In the genomic region with DNA sequence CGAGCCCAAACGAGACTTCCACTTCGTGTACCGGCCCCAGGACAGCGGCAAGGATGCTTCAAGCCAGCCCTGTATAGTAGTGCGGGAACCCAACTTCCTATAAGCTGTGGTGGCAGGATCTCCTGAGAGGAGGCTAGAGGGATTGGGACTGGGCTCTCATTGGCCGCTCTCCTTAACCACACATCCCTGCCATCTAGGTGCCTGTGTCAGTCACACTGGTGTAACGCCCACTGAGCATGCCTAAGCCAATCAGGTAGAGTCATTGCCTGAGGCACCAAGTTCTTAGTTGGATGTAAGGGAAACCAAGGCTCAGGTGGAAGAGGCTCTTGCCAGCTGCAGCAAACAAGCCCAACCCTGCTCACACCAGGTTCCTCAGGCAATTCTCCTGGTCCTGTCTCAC, we compare ENCODE assay signal across 10 mouse cellular contexts. TPM values are rescaled to one million over a fixed set of nuclear protein-coding genes. Genes with fewer than 3 reads are reported as not detected.
DNase-seq lines count a peak whose midpoint lies in the region; ATAC-seq and TF ChIP-seq lines count a peak whose summit lies in the region.
"Had no signal": no experiment of that assay in that cellular context is flagged by ENCODE, and none has a peak within 500 bp of the region (broad histone marks: within the 10 kb centered on the region; RNA-seq: fewer than 3 reads in every experiment).

No protein-coding gene starts in this region.

- no peaks in the 10 kb centered on the region for H3K4me1 ChIP-seq in kidney, embryonic 15.5 days
- no peaks in the 10 kb centered on the region; the same call in 1 of the 2 replicates for H3K4me1 ChIP-seq in testis, adult 2 months (ENCODE audit: control insufficient read depth, insufficient read depth, low read length)

- WGBS in kidney, embryonic 15.5 days, result 31% methylated on average over 8 of the region's 8 CpGs

- H3K27ac ChIP-seq in kidney, embryonic 15.5 days, result no peak overlapping the region
- H3K27ac ChIP-seq in testis, adult 2 months (ENCODE audit: control insufficient read depth, insufficient read depth, low read depth, low read length), result no peak overlapping the region

- no peaks in the 10 kb centered on the region for H3K27me3 ChIP-seq in kidney, embryonic 15.5 days
- H3K27me3 ChIP-seq in testis, adult 2 months (ENCODE audit: control insufficient read depth, insufficient read depth, low read length), result no peaks in the 10 kb centered on the region

- no peaks in the 10 kb centered on the region for H3K9me3 ChIP-seq in kidney, embryonic 15.5 days (replicated peaks)

- TF ChIP-seq CTCF in testis, adult 2 months (IDR thresholded peaks at IDR 0.05; ENCODE audit: control insufficient read depth, insufficient read depth, insufficient replicate concordance, low read depth, low read length), result no peak

- 0 out of 2 replicates have a peak, but pooled peaks have one; percentile 27 for ATAC-seq in kidney, embryonic 15.5 days (replicated peaks; ENCODE audit: low FRiP score)

- H3K9ac ChIP-seq in kidney, embryonic 15.5 days, result no peak overlapping the region

- H3K4me2 ChIP-seq in kidney, embryonic 15.5 days, result no peak overlapping the region

- H3K4me3 ChIP-seq in kidney, embryonic 15.5 days (replicated peaks), result no peak overlapping the region
- H3K4me3 ChIP-seq in testis, adult 2 months (ENCODE audit: control insufficient read depth, low read depth, low read length), result peak overlapping the region; percentile 12; the same call in 1 of the 2 replicates

- TF ChIP-seq POLR2A in testis, adult 2 months (IDR thresholded peaks at IDR 0.05; ENCODE audit: control insufficient read depth, low read depth, low read length), result no peak

- H3K36me3 ChIP-seq in kidney, embryonic 15.5 days, result peaks cover 50% of the 10 kb centered on the region
- no peaks in the 10 kb centered on the region for H3K36me3 ChIP-seq in testis, adult 2 months (ENCODE audit: control insufficient read depth, insufficient read depth, low read length)

- peak; percentile 34 for DNase-seq in cerebellum, postnatal 10 days
- DNase-seq in cerebellum, adult 11 months, result no peak
- no peak for DNase-seq in kidney, postnatal 10 days
- no peak for DNase-seq in testis, postnatal 10 days (ENCODE audit: low spot score)
- DNase-seq in adrenal gland, adult 18-20 months (ENCODE audit: low spot score in 2 of 2), result no peak
- DNase-seq in thymus, postnatal 4 days, result no peak
- DNase-seq: adrenal gland, adult 8-10 months; lung, postnatal 10 days had no signal

RNA-seq across cellular contexts. Expression of gene Lgmn, which starts 49.6 kb away (rescaled TPM):
- polyA plus RNA-seq in kidney, embryonic 15.5 days (2015; fragmentation: Nextera tagmentation; extraction: Ambion mirVana), result 120 and 121 TPM in 2 replicates
- 34.9 and 39.5 TPM in 2 replicates for polyA plus RNA-seq in testis, adult 2 months (2012; rRNA removed)
- 100 to 1,000 TPM in 1 of 2 experiments, 10 to 100 TPM in 1; 99.7 to 114 TPM for total RNA-seq in adrenal gland, adult 18-20 months (2021)

Comparison
In these comparisons a context has a peak if more than half of its experiments do, and no peak if none do; other contexts are left out.
1. DNase-seq: peak in cerebellum, postnatal 10 days (2 of 2); none in cerebellum, adult 11 months (single experiment), kidney, postnatal 10 days (single experiment), testis, postnatal 10 days (single experiment), adrenal gland, adult 18-20 months (0 of 2) and thymus, postnatal 4 days (single experiment).